Mouse (Mus musculus) bone marrow macrophage, adult 2 months (primary cell): Measurements from ENCODE around the gene Tmem151b.

Source experiments
- CTCF ChIP-seq: IDR thresholded peaks from 2 replicates; pipeline ENCODE4 v1.5.1; 2012; ENCODE audit warnings: low read depth, mild to moderate bottlenecking, low read length, moderate library complexity
- POLR2A ChIP-seq: IDR thresholded peaks from 2 replicates; pipeline ENCODE4 v1.6.1; 2012; ENCODE audit warnings: mild to moderate bottlenecking, low read depth, low read length, borderline replicate concordance

DNA sequence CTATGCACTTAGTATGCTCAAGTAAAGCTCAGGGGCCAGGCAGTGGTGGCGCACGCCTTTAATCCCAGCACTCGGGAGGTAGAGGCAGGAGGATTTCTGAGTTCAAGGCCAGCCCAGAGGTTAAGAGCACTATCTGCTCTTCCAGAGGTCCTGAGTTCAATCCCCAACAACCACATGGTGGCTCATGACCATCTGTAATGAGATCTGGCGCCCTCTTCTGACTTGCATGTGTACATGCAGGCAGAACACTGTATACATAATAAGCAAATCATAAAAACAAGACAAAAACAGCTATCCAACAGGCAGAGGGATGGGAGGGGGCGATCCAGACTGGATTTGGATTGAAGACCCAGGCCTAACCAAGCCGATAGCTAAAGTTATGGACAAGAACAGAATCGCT lies 29.4 kb upstream of the Tmem151b start:
- TF ChIP-seq CTCF (peak; percentile 41; the same call in 1 of the 2 replicates), POLR2A (no peak)
